Mouse (Mus musculus) stomach, embryonic 14.5 days (tissue): Measurements from ENCODE around the gene Sae1. TPM values are rescaled to one million over a fixed set of nuclear protein-coding genes. Genes with fewer than 3 reads are reported as not detected.

Source experiments
- ATAC-seq: fragments of 200-750 bp; cut with Nextera tagmentation; 2 replicates; pipeline ENCODE4 v1.8.0; 2017; ENCODE audit warnings: low read depth, moderate TSS enrichment; ENCODE audit not compliant: insufficient number of reproducible peaks, insufficient read depth, low FRiP score
- H3K27ac ChIP-seq: fragments of 300-500 bp; sonication (generic); 2 replicates; pipeline ENCODE4 v1.5.1; 2014; ENCODE audit warnings: mild to moderate bottlenecking, low read length, moderate library complexity, mixed read lengths
- H3K27me3 ChIP-seq: fragments of 300-500 bp; sonication (generic); 2 replicates; pipeline ENCODE4 v1.6.1; 2014; ENCODE audit warnings: low read length, control low read depth, mixed read lengths; ENCODE audit not compliant: control insufficient read depth, insufficient read depth
- H3K36me3 ChIP-seq: fragments of 300-500 bp; sonication (generic); 2 replicates; pipeline ENCODE4 v1.6.1; 2014; ENCODE audit warnings: mild to moderate bottlenecking, control low read depth, low read length, moderate library complexity, mixed read lengths; ENCODE audit not compliant: control insufficient read depth, insufficient read depth
- H3K4me1 ChIP-seq: fragments of 300-500 bp; sonication (generic); 2 replicates; pipeline ENCODE4 v1.6.1; 2014; ENCODE audit warnings: low read length, control low read depth, mixed read lengths; ENCODE audit not compliant: control insufficient read depth, insufficient read depth
- H3K4me2 ChIP-seq: fragments of 300-500 bp; sonication (generic); replicated peaks from 2 replicates; pipeline ENCODE4 v1.6.1; 2014; ENCODE audit warnings: low read depth, low read length, control low read depth
- H3K4me3 ChIP-seq: fragments of 300-500 bp; sonication (generic); 2 replicates; pipeline ENCODE4 v1.5.1; 2014; ENCODE audit warnings: low read depth, low read length, control low read depth
- H3K9ac ChIP-seq: fragments of 300-500 bp; sonication (generic); replicated peaks from 2 replicates; pipeline ENCODE4 v1.6.1; 2014; ENCODE audit warnings: low read depth, mild to moderate bottlenecking, control low read depth, low read length, moderate library complexity, mixed read lengths
- H3K9me3 ChIP-seq: fragments of 300-500 bp; sonication (generic); 2 replicates; pipeline ENCODE4 v1.6.1; 2016; ENCODE audit warnings: low read depth, low read length, control low read depth; ENCODE audit not compliant: control insufficient read depth
- WGBS: fragments of 180-500 bp; shearing (Covaris S2); extraction: QIAGEN DNeasy Blood & Tissue Kit; methylation state at CpG from one replicate; pipeline ENCODE4 v1.1.7; 2014; 5-methylcytosine and 5-hydroxymethylcytosine counted together
- polyA plus RNA-seq: library from polyadenylated mRNA; unstranded; fragments of >200 nt; fragmentation: Nextera tagmentation; extraction: Ambion mirVana; gene quantifications from 2 replicates; pipeline ENCODE4 v1.2.1, GENCODE M21; 2014

The Sae1 gene
- polyA plus RNA-seq, 1 experiment from 2014 or later, result 266 TPM

DNA sequence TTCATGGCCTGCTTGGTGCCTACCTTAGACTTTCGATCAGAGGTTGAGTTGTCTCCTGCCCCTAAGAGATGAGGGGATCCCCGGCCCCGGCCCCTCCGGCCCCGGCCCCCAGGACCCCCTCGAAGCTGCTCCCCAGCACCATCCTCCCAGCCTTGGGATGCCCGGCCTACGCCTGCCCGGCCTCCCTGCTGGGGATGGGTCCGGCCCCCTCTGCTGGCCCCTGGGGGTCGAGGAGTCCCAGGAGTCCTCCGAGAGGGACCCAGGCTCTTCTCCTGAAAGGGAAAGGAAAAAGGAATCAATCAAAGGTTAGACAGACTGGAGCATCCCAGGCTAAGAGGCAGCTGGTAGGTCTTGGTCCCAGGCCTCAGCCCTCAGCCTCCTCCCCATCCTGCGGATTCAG lies 105.3 kb downstream of the Sae1 start:
- peaks cover 49% of the 10 kb centered on the region for H3K36me3 ChIP-seq
- H3K27me3 ChIP-seq, result no peaks in the 10 kb centered on the region
- ATAC-seq, result no peak
- H3K27ac ChIP-seq, result no peak overlapping the region
- WGBS, result 85% methylated on average over 13 of the region's 13 CpGs
- peaks cover 7% of the 10 kb centered on the region; the same call in 1 of the 2 replicates for H3K4me1 ChIP-seq
- no peak overlapping the region for H3K4me2 ChIP-seq
- H3K9ac ChIP-seq, result no peak overlapping the region
- H3K4me3 ChIP-seq, result no peak overlapping the region
- H3K9me3 ChIP-seq, result no peaks in the 10 kb centered on the region

DNA sequence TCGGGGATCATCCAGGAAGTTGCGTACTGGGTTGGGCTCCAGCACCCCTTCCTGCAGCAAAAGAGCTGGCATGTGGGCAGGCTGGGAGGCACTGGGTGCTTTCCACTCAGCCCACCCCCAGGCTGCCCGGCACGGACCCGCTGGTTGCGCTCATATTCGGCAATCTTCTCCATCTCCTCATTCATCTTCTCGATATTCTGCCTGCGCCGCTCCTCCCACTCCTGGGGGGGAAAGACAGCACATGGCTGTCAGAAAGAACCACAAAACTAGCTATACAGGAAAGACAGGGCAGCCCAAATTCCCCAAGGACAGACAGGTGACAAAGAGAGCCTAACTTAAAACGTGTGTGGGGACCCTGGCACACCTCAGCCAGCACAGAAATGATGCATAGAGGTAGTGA lies 106.9 kb downstream of the Sae1 start:
- Histone ChIP-seq H3K27me3 (no peaks in the 10 kb centered on the region), H3K4me1 (peaks cover 7% of the 10 kb centered on the region; the same call in 1 of the 2 replicates), H3K27ac (no peak overlapping the region), H3K4me3 (no peak overlapping the region), H3K9ac (no peak overlapping the region), H3K4me2 (no peak overlapping the region), H3K9me3 (no peaks in the 10 kb centered on the region), H3K36me3 (peaks cover 61% of the 10 kb centered on the region)
- ATAC-seq, result no peak
- 89% methylated on average over 11 of the region's 11 CpGs for WGBS

DNA sequence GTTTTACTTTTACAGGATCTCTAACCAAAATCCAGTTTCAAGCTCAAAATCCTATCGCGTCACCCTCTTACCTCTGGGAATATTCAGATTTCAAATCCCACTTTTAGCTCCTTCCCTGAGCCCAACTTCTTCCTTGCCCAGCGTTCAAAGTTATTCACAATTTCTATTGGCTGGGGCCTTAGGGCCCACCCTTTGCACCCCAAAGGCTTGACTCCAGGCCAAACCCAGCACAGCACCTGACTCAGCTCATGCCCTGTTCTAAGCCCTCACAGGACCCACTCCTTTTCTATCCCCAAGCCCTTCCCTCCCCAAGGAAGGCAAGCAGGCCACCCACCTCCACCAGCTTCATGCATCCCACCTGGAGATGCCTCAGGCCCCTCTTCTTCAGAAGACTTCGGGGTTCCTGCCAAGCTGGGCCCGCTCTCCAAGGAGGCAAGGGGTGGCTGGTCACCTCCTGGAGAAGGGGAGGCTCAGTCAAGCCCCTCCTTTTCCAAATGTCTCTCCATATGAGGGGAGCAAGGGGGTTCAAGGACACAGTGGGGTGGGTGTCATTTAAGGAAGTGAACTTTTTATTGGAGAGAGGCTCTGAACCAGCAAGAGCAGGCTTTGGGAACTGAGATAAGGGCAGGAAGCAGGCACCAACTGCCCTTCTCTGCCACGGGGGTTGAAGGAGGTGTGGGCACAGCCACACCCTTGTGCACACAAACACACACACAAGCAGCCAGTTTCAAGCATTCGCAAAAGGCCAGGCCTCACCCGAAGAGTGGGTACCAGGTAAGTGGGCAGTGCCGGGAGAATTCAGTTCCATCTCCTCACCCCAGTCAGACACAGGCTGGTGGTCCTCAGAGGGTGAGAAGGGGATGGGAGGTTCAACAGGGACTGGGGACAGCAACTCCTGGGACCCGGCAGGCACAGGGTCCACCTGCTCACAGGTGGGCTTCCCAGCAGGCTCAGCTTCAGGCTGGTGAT lies 112.4 kb downstream of the Sae1 start:
- peaks cover 31% of the 10 kb centered on the region for H3K36me3 ChIP-seq
- no peak for ATAC-seq
- H3K27me3 ChIP-seq, result no peaks in the 10 kb centered on the region
- H3K9me3 ChIP-seq, result no peaks in the 10 kb centered on the region
- no peak overlapping the region for H3K4me2 ChIP-seq
- H3K4me3 ChIP-seq, result no peak overlapping the region
- 88% methylated on average over 10 of the region's 10 CpGs for WGBS
- peak overlapping the region; percentile 81; the same call in 1 of the 2 replicates for H3K27ac ChIP-seq
- peaks cover 16% of the 10 kb centered on the region for H3K4me1 ChIP-seq
- H3K9ac ChIP-seq, result no peak overlapping the region

DNA sequence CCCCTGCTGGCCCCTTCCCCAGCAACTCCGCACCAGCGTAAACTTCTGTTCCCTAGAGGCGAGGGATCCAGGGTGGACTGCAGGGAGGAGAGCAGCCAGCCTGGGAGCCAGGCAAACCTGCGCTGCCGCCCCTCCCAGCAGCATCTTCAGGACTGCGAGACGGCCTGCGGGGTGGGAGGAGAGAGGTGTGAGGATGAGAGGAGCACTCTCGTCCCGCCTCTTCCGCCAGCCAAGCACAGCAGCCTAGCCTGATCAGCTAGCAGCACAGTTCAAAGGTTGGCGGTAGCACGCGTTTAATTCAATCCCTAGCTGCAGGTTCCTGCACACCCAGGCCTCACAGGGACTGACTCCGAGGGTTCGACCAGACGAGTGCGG lies 113.9 kb downstream of the Sae1 start:
- H3K4me2 ChIP-seq, result peak overlapping the region; percentile 54
- ATAC-seq, result peak; percentile 72
- WGBS, result under 1% methylated on average over 17 of the region's 18 CpGs
- peak overlapping the region; percentile 81 for H3K27ac ChIP-seq
- H3K36me3 ChIP-seq, result peaks cover 27% of the 10 kb centered on the region
- H3K9ac ChIP-seq, result peak overlapping the region; percentile 0; the same call in 1 of the 2 replicates
- H3K27me3 ChIP-seq, result no peaks in the 10 kb centered on the region
- peak overlapping the region; percentile 67 for H3K4me3 ChIP-seq
- H3K9me3 ChIP-seq, result no peaks in the 10 kb centered on the region
- H3K4me1 ChIP-seq, result peaks cover 16% of the 10 kb centered on the region

DNA sequence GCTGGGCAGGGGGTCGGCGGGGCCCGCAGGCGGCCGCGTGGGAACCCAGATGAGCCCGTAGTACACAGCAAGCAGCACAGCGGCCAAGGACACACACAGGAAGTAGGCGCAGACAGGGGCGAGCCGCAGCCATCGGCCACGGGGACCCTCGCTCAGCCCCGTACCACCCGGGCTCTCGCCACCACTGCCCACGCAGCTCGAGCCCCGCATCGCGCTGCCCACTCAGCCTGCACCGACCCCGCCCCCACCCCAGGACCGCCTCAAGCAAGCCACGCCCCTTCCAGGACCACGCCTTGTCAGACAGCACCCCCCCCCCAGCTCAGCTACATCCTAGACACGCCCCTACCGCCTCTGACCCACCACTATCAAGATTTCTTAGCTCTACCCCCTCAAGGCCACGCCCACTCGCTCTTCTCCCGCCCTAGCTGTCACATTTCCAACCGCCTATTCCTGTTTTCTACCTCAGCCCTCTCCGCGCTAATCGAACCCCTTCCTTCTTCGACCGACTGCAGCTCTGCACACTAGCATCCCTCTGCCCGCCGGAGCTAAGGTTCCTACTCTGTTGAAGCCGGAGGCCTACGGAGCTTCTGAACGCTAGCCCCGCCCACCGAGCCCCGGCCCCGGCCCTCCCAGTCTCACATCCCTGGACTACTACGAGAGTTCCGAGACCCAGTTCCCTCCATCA lies 114.4 kb downstream of the Sae1 start, which contains the start of gene Inafm1:
TSS of gene Inafm1 (minus strand) at position 537 of the 685 bp plus-strand sequence.
- under 1% methylated on average over 36 of the region's 49 CpGs for WGBS
- Histone ChIP-seq H3K27ac (peak within 1 kb of the TSS; percentile 81), H3K4me2 (peak within 1 kb of the TSS; percentile 54), H3K4me1 (peaks cover 16% of the 10 kb centered on the region), H3K36me3 (peaks cover 24% of the 10 kb centered on the region), H3K27me3 (no peaks in the 10 kb centered on the region), H3K4me3 (peak within 1 kb of the TSS; percentile 67), H3K9ac (peak within 1 kb of the TSS; percentile 62), H3K9me3 (no peaks in the 10 kb centered on the region)
- peak; percentile 87 for ATAC-seq

DNA sequence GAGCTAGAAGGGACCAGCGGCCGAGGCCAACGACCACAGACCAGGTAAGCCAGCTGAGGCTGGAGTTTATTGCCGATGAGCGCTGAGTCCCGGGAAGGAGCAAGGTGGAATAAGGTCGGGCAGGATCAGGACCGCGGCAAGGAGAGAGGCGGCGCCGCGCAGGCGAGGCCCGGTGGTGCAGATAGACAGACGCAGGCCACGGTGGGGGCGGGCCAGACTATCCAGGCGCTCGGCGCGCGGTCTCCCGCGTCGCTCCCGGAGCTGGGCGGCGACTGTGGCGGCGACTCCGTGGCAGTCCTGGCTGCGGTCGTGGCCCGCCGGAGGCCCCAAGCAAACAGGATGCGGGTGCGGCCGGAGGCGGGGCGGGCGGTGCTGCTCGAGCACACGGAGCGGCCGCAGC lies 114.9 kb downstream of the Sae1 start:
- H3K4me1 ChIP-seq, result peaks cover 16% of the 10 kb centered on the region
- ATAC-seq, result peak; percentile 81
- H3K4me2 ChIP-seq, result peak overlapping the region; percentile 54
- peak overlapping the region; percentile 67 for H3K4me3 ChIP-seq
- WGBS, result under 1% methylated on average over 42 of the region's 46 CpGs
- no peaks in the 10 kb centered on the region for H3K27me3 ChIP-seq
- H3K36me3 ChIP-seq, result peaks cover 20% of the 10 kb centered on the region
- H3K9me3 ChIP-seq, result no peaks in the 10 kb centered on the region
- H3K27ac ChIP-seq, result peak overlapping the region; percentile 81
- H3K9ac ChIP-seq, result peak overlapping the region; percentile 62

DNA sequence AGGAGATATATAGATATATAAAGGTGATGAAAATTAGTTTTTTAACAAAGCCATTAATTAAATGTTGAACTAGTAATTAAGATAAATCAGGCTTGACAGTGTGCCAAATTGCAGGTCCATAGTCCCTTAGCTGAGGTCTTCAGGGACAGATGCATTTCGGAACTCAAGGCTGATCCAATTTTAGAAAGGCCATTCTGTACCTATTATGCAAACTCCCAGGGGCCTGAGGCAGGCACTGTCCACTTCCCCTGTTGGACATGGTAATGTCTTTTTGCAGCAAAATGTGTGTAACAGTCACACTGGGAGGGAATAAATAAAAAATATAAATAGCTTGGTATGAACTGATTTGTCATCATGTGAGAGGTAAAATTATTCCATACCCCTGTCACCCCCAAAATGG lies 116.5 kb downstream of the Sae1 start:
- peaks cover 12% of the 10 kb centered on the region for H3K36me3 ChIP-seq
- peaks cover 16% of the 10 kb centered on the region for H3K4me1 ChIP-seq
- H3K27me3 ChIP-seq, result no peaks in the 10 kb centered on the region
- no peaks in the 10 kb centered on the region for H3K9me3 ChIP-seq
- WGBS, result 88% methylated on average over 1 of the region's 1 CpGs
- no peak overlapping the region for H3K9ac ChIP-seq
- H3K4me2 ChIP-seq, result no peak overlapping the region
- ATAC-seq, result no peak
- no peak overlapping the region for H3K27ac ChIP-seq
- no peak overlapping the region for H3K4me3 ChIP-seq
